Mouse (Mus musculus): ENCODE data around the gene Gm49345.
A peak's percentile ranks its signal among the peaks of the same experiment; 100 is the strongest.
"Not testable (repeated sequence)": the region's sequence is repeated elsewhere in the genome, so short reads cannot be mapped to it uniquely, and the experiment has no call there.

Gm49345 gene

DNA sequence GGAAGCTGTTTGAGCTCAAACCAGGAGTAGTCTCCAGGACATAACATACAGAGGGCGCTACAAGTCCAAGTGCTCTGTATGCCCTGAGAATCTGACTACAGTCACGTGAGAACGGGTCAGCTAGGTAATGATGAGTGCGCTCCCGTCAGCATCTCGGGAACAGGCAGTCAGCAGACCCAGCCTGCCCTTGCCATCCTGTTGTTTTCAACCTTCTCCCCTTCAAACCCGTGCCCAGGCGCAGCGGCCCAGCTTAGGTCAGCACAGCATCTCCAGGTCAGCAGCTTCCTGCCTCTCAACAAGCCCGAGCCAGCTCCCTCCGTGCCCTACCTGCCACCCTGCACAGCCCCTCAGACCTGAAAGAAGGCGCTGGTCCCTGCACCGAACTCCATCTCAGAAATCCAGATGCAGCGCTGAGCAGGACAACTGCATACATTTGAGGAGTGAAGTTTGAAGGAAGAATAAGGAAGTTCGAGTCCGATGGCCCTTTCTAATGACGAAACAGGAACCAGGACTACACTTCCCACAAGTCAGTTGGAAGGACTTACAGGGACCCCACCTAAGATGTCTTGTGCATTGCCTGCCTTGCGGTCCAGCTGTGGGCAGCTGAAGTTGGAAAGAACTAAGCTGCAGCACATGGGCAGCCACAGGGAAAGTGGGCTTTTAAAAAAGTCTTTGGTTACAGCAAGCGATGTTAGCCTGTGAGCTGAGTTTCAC, at the start of gene Gm49345, which contains the start of gene Zfp729a:
Gene Gm49345 (minus strand): TSS at position 476 of the 714 bp plus-strand sequence.
Gene Zfp729a (minus strand): TSS at position 498 of the 714 bp plus-strand sequence.
- DNase-seq (ENCODE audit: low read depth), result peak; percentile 87

DNA sequence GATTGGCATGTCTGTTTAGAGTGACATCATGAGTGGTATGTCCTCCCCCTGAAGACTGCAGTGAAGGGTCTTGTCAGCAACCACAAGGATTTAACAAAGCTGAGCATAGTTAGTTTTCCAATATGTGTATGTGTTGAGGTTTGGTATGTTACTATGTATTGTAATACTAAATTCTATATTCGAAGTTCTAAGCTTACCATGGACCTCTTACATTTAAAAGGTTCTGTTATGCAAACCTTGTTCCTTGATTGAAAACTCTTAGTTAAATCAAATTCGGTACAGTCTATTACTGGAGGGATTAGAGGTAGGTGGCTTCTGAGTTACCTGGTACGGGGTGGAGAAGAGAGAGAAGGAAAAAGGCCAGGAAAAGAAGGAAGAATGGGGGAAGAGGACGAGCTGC, 49.4 kb upstream of the Gm49345 start, which contains the start of gene Zfp738:
Gene Zfp738 (minus strand): TSS at position 101 of the 400 bp plus-strand sequence.
- no peak for DNase-seq (ENCODE audit: low read depth)

GRCm38 (mm10) chr13:67683841-67684240, 46.3 kb upstream of the Gm49345 start:
- not testable (repeated sequence) for DNase-seq (ENCODE audit: low read depth)

GRCm38 (mm10) chr13:67682959-67683735, 45.6 kb upstream of the Gm49345 start:
- DNase-seq (ENCODE audit: low read depth), result peak; percentile 77

GRCm38 (mm10) chr13:67674902-67675301, 37.3 kb upstream of the Gm49345 start:
- no peak for DNase-seq (ENCODE audit: low read depth)

DNA sequence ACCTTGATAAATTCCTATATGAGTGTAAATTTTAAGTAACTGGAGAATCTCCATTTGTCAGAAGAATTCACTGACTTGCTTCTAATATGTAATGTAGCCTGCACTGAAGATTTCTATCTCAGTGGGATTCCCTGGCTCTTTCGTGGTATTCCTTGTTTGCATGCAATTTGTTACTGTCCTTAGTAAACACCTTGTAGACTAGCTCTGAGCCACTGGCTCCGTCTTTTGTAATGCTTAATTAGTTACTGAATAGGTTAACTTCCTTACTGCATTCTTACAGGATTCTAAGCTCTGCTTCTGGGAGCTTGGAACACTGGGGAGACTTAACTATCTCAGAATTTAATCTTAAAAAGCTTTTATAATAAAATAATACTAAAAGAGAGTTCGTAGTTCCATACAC, 14.9 kb upstream of the Gm49345 start:
- DNase-seq (ENCODE audit: low read depth), result no peak

DNA sequence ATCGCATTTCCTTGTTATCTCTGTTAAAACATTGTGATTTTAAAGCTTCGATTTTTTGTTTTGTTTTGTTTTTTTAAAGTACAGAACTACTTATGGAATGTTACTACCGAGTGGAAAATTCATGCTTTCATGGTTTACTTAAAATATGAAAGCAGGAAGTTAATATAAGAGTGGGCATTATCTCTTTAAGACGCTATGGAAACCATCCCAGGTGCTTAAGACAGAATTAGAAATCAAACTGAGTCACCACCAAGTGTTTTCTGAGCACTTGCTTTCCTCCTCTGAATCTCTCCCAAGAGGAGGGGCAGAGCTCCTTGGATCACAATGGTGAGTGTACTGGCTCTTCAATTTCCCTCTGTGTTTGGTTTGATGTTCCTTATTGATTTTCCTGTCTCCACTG, 27.5 kb downstream of the Gm49345 start:
- DNase-seq (ENCODE audit: low read depth), result no peak

DNA sequence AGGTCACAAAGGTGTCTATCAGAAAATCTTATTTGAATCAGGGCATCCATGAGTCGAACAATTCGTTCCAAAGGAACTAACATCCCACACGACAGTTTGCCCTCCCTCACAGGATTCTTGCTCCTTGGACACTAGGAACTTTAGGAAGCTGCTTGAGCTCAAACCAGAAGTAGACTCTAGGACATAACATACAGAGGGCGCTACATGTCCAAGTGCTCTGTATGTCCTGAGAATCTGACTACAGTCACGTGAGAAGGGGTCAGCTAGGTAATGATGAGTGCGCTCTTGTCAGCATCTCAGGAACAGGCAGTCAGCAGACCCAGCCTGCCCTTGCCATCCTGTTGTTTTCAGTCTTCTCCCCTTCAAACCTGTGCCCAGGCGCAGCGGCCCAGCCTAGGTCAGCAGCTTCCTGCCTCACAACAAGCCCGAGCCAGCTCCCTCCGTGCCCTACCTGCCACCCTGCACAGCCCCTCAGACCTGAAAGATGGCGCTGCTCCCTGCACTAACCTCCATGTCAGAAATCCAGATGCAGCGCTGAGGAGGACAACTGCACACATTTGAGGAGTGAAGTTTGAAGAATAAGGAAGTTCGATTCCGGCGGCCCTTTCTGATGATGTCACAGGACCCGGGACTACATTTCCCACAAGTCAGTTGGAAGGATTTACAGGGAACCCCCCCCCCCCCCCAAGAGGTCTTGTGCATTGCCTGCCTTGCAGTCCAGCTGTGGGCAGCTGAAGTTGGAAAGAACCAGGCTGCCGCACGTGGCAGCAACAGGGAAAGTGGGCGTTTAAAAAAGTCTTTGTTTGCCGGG, 28.3 kb downstream of the Gm49345 start, which contains the start of gene Zfp729b:
Gene Zfp729b (minus strand): TSS at position 642 of the 811 bp plus-strand sequence.
- DNase-seq (ENCODE audit: low read depth), result peak; percentile 73

- no peak for DNase-seq (ENCODE audit: low read depth)
Observed at GRCm38 (mm10) chr13:67572591-67573189, 64.9 kb downstream of the Gm49345 start.

GRCm38 (mm10) chr13:67553730-67554129, 83.8 kb downstream of the Gm49345 start, which contains the start of gene Zfp748:
Gene Zfp748, minus strand, starts transcription at chr13:67553830.
- DNase-seq (ENCODE audit: low read depth), result no peak

DNA sequence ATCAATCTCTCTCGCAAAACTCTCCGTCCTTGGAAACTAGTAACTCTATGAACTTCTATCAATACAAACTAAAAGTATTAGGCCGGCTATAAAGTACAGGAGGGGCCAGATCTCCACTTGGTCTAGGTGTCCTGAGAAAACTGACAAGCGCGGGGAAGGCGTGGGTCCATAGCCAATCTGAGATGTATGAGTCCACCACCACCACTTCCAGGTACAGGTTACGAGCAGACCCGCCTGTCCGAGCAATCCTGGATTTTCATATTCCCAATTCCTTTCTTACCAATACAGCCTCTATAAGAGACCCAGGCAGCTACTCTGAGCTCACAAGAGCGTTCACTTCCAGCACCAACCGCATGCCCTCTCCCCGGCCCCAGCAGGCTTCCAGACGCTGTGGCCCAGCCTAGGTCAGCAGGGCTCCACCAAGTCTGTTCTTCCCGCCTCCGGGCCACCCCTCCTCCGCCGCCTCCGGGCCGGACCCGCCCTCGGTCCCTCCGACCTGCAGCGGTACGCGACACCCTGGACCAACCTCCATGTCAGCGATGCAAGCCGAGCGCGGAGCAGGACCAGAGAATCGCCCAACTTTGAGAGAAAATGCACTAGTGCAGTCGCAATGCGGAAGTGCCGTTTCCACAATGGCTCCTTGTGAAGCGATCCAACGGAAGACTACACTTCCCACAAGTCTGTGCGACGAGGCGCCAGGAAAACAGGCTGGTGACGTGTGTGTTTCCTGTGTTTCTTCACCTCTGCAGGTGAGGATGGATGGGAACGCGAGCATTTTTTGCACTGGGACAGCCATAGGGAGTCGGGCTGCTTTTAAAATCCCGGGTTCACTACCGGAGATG, 84.8 kb downstream of the Gm49345 start:
- peak; percentile 73 for DNase-seq (ENCODE audit: low read depth)

DNA sequence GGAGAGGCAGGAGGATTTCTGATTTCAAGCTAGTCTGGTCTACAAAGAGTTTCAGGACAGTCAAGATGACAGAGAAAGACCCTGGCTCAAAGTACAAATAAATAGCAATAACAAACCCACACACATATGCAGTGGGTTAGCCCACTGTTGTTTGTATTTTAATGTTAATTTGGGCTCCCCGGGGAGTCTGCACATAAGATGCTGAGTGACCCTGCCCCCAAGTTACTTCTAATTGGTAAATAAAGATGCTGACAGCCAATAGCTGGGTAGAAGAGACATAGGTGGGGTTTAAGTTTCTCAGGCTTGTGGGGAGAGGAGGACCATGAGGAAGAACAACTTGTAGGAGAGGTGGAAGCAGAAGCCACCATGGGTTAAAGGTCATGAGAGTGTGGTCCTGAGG, 91.6 kb downstream of the Gm49345 start:
- no peak for DNase-seq (ENCODE audit: low read depth)

Data from fibroblast of lung, adult 2 months (primary cell).